Mouse (Mus musculus) monocyte, adult 59 days (primary cell): ENCODE measurements around the gene Marcksl1. TPM values are rescaled to one million over a fixed set of nuclear protein-coding genes. Genes with fewer than 3 reads are reported as not detected.

Experiments
- total RNA-seq, 2 experiments: library from RNA; stranded (reverse); gene quantifications; one replicate each; pipeline ENCODE4 v1.2.4; 2023

Marcksl1 gene
- 10 to 100 TPM; 64.6 to 74.8 TPM for total RNA-seq

GRCm38 (mm10) chr4:129513086-129513767 is at the start of gene Marcksl1:
Gene Marcksl1, plus strand, starts transcription at chr4:129513581.

DNA sequence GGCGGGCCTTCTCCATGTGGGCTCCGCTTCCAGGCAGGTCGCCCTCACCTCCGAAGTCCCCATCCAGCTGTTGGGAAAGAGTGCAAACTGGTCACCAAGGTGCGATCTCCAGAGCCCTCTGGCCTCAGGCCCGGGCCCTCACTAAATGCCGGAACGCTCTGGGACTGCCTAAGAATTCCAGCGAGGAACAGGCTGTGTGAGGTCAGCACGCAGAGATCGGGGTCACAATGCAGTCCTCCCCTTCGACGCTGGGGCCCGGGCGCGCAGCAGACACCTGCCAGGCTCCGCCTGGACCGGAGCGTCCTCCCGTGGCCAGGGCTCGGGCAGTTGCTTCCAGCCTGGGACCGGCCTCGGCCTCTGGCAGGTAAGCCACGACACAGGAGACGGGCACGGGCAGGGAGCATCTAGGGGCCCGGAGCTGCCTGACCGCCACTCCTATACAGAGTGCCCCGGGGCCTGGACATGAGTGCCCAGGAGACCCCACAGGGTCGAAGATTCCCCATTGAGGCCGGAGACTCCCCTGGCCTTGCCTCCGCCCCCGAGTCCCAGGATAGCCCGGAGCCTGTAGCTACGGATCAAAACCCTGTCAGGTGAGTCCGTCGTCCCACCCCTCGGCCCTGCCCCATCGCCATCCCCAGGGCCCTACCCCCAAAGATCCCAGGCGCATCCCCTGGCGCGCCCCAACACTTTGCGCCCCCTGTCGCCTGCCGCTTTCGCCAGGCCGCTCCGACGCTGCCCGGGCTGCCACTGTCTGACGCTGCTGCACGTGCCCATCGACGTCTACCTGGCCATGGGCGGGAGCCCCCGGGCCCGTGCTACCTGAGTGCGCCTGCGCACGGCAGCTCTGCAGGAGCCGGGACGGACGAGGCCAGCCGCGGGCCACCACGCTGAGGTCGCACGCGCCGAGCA is 22.2 kb upstream of the Marcksl1 start, which contains the start of the genes Tssk3 and Fam229a:
Gene Tssk3, minus strand, starts transcription at position 51 of the 909 bp plus-strand sequence.
Gene Fam229a, plus strand, starts transcription at position 219 of the 909 bp plus-strand sequence.

GRCm38 (mm10) chr4:129542592-129543141 is 29.3 kb downstream of the Marcksl1 start, which contains the start of gene Hdac1:
Gene Hdac1, minus strand, starts transcription at chr4:129542713.

Other genes with a start within 250 kb of the Marcksl1 start
- not detected for gene Sync, start 226.0 kb upstream of the Marcksl1 start, total RNA-seq
- 10 to 100 TPM; 91.3 to 97.8 TPM for gene Rbbp4, start 178.2 kb upstream of the Marcksl1 start, total RNA-seq
- 10 to 100 TPM; 35.9 to 41.4 TPM for gene Zbtb8os, start 177.9 kb upstream of the Marcksl1 start, total RNA-seq
- 1 to 10 TPM; 1.2 TPM for gene Zbtb8a, start 135.5 kb upstream of the Marcksl1 start, total RNA-seq
- gene Zbtb8b, start 72.7 kb upstream of the Marcksl1 start, total RNA-seq, result not detected
- 100 to 1,000 TPM in 1 of 2 experiments, 10 to 100 TPM in 1; 92.2 to 105 TPM for gene Bsdc1, start 52.0 kb upstream of the Marcksl1 start, total RNA-seq
- not detected for gene Tssk3, start 22.6 kb upstream of the Marcksl1 start, total RNA-seq
- gene Fam229a, start 22.4 kb upstream of the Marcksl1 start, total RNA-seq, result 1 to 10 TPM in 1 of 2 experiments, not detected in 1; 1.0 TPM
- 10 to 100 TPM; 61.0 to 61.9 TPM for gene Hdac1, start 29.1 kb downstream of the Marcksl1 start, total RNA-seq
- 1 to 10 TPM; 2.2 to 2.5 TPM for gene Lck, start 60.1 kb downstream of the Marcksl1 start, total RNA-seq
- not detected for gene Fam167b, start 65.0 kb downstream of the Marcksl1 start, total RNA-seq
- gene Eif3i, start 87.1 kb downstream of the Marcksl1 start, total RNA-seq, result 100 to 1,000 TPM; 108 TPM
- gene Tmem234, start 87.1 kb downstream of the Marcksl1 start, total RNA-seq, result 100 to 1,000 TPM; 109 to 116 TPM
- gene Dcdc2b, start 100.7 kb downstream of the Marcksl1 start, total RNA-seq, result 1 to 10 TPM in 1 of 2 experiments, not detected in 1; 1.9 TPM
- 1 to 10 TPM; 8.2 to 8.8 TPM for gene Iqcc, start 105.5 kb downstream of the Marcksl1 start, total RNA-seq
- gene Ccdc28b, start 110.4 kb downstream of the Marcksl1 start, total RNA-seq, result 10 to 100 TPM; 50.2 to 66.5 TPM
- 10 to 100 TPM; 52.9 to 65.8 TPM for gene Txlna, start 127.5 kb downstream of the Marcksl1 start, total RNA-seq
- gene Kpna6, start 159.2 kb downstream of the Marcksl1 start, total RNA-seq, result 10 to 100 TPM; 33.9 to 35.2 TPM
- 10 to 100 TPM; 11.5 to 18.2 TPM for gene Tmem39b, start 183.3 kb downstream of the Marcksl1 start, total RNA-seq
- gene Khdrbs1, start 228.7 kb downstream of the Marcksl1 start, total RNA-seq, result 10 to 100 TPM; 94.5 to 97.5 TPM